Mouse (Mus musculus) Patski (cell line): Measurements from ENCODE around the gene Pygb. TPM values are rescaled to one million over a fixed set of nuclear protein-coding genes. Genes with fewer than 3 reads are reported as not detected.

Source experiments
- ATAC-seq: fragments of 100-300 bp; one replicate; pipeline ENCODE4 v1.8.0; 2021
- CTCF ChIA-PET: fragments of 350-600 bp; sonication (Branson Sonifier 250); formaldehyde crosslinking; loops from one replicate; lab custom pipeline; 2022; ENCODE audit warnings: inconsistent platforms; lab: Charles Lee
- POLR2A ChIA-PET: fragments of 350-600 bp; sonication (Branson Sonifier 250); formaldehyde crosslinking; loops from one replicate; lab custom pipeline; 2022; ENCODE audit warnings: antibody characterized with exemption, inconsistent platforms; lab: Charles Lee
- DNase-seq: peaks from one replicate; pipeline ENCODE4 v3.0.0-alpha.2; 2011; ENCODE audit warnings: low read depth, low spot score
- H3K27me3 ChIP-seq: fragments of 371-371 bp; one replicate; pipeline ENCODE4 v1.5.1; 2021
- CTCF ChIP-seq: fragments of 100-300 bp; IDR thresholded peaks from one replicate; pipeline ENCODE4 v1.5.1; 2021
- in situ Hi-C: fragments of 300-500 bp; cut with MboI; formaldehyde crosslinking; loops from 3 replicates; pipeline ENCODE4 v1.11.1; 2018; ENCODE audit warnings: low pct_unique_long_range_greater_than_20kb, mixed read lengths
- polyA plus RNA-seq: library from polyadenylated mRNA; unstranded; gene quantifications from one replicate; pipeline ENCODE4 v1.2.3, GENCODE M21; 2021

The Pygb gene
- polyA plus RNA-seq, 1 experiment from 2014 or later, result 66.6 TPM

- H3K27me3 ChIP-seq, result no peaks in the 10 kb centered on the region
- DNase-seq, result no peak
- ChIA-PET CTCF (interaction anchor here (1.0 to 2.7 kb wide), 3 partner anchors 13 to 191 kb away, joined by 3 to 6 read pairs (median 3); partner anchors contain the start of genes Cst7 and Entpd6), POLR2A (no interaction called here)
- no peak for TF ChIP-seq CTCF
- ATAC-seq, result no peak
- in situ Hi-C loops, result no loop called here
These were observed 25.1 kb upstream of the Pygb start for GRCm38 (mm10) chr2:150761476-150761875.

- ATAC-seq (no peak), DNase-seq (no peak)
- TF ChIP-seq CTCF, result no peak
- no peaks in the 10 kb centered on the region for H3K27me3 ChIP-seq
- ChIA-PET POLR2A (no interaction called here), CTCF (interaction anchor here (2.9 kb wide), 1 partner anchor 11 kb away, joined by 6 read pairs; no protein-coding TSS in a partner anchor)
- in situ Hi-C loops, result no loop called here
These were observed 20.9 kb upstream of the Pygb start for GRCm38 (mm10) chr2:150765619-150766018.

- POLR2A ChIA-PET, result interaction anchor here (0.7 kb wide), 1 partner anchor 16 kb away, joined by 10 read pairs; no protein-coding TSS in a partner anchor
- in situ Hi-C loops, result no loop called here
- H3K27me3 ChIP-seq, result no peaks in the 10 kb centered on the region
- CTCF ChIA-PET, result interaction anchor here (2.9 kb wide), 1 partner anchor 10 kb away, joined by 6 read pairs; no protein-coding TSS in a partner anchor
- DNase-seq (no peak), ATAC-seq (no peak)
- no peak for TF ChIP-seq CTCF
These were observed 20.3 kb upstream of the Pygb start for GRCm38 (mm10) chr2:150766083-150766862.

GRCm38 (mm10) chr2:150768678-150769077, 17.9 kb upstream of the Pygb start:
- no peak for TF ChIP-seq CTCF
- in situ Hi-C loops, result no loop called here
- ChIA-PET CTCF (no interaction called here), POLR2A (no interaction called here)
- DNase-seq (no peak), ATAC-seq (no peak)
- no peaks in the 10 kb centered on the region for H3K27me3 ChIP-seq

- in situ Hi-C loops, result no loop called here
- no peaks in the 10 kb centered on the region for H3K27me3 ChIP-seq
- no peak for TF ChIP-seq CTCF
- ChIA-PET CTCF (no interaction called here), POLR2A (no interaction called here)
- DNase-seq (no peak), ATAC-seq (peak; percentile 59)
These were observed 15.8 kb upstream of the Pygb start for GRCm38 (mm10) chr2:150770747-150771146.

GRCm38 (mm10) chr2:150771169-150771568, 15.4 kb upstream of the Pygb start:
- CTCF ChIA-PET, result no interaction called here

GRCm38 (mm10) chr2:150771996-150772395, 14.5 kb upstream of the Pygb start:
- ATAC-seq (no peak), DNase-seq (no peak)
- in situ Hi-C loops, result no loop called here
- ChIA-PET POLR2A (no interaction called here), CTCF (interaction anchor here (1.6 kb wide), 1 partner anchor 13 kb away, joined by 3 read pairs; no protein-coding TSS in a partner anchor)
- no peak for TF ChIP-seq CTCF
- no peaks in the 10 kb centered on the region for H3K27me3 ChIP-seq

More at GRCm38 (mm10) chr2:150771169-150771568, 15.4 kb upstream of the Pygb start:
- in situ Hi-C loops, result no loop called here
- ATAC-seq (no peak), DNase-seq (no peak)
- POLR2A ChIA-PET, result no interaction called here
- no peak for TF ChIP-seq CTCF
- H3K27me3 ChIP-seq, result no peaks in the 10 kb centered on the region

GRCm38 (mm10) chr2:150772466-150773119, 13.9 kb upstream of the Pygb start:
- in situ Hi-C loops, result no loop called here
- POLR2A ChIA-PET, result no interaction called here
- no peaks in the 10 kb centered on the region for H3K27me3 ChIP-seq
- no peak for ATAC-seq
- no peak for DNase-seq
- CTCF ChIA-PET, result interaction anchor here (1.6 kb wide), 1 partner anchor 12 kb away, joined by 3 read pairs; no protein-coding TSS in a partner anchor
- no peak for TF ChIP-seq CTCF

- no peak for DNase-seq
- in situ Hi-C loops, result loop anchor here (25.0 kb wide), 1 partner anchor 730 kb away; no protein-coding TSS in a partner anchor
- ATAC-seq, result no peak
- CTCF ChIA-PET, result no interaction called here
- H3K27me3 ChIP-seq, result no peaks in the 10 kb centered on the region
- POLR2A ChIA-PET, result no interaction called here
- TF ChIP-seq CTCF, result no peak
These were observed 3.7 kb upstream of the Pygb start for GRCm38 (mm10) chr2:150782801-150783200.

- peak; percentile 31 for ATAC-seq
- in situ Hi-C loops, result loop anchor here (25.0 kb wide), 1 partner anchor 725 kb away; no protein-coding TSS in a partner anchor
These were observed 768 bp downstream of the Pygb start for GRCm38 (mm10) chr2:150787234-150787771.

More at GRCm38 (mm10) chr2:150787234-150787771, 768 bp downstream of the Pygb start:
- no peaks in the 10 kb centered on the region for H3K27me3 ChIP-seq
- TF ChIP-seq CTCF, result no peak
- POLR2A ChIA-PET, result no interaction called here
- DNase-seq, result no peak
- CTCF ChIA-PET, result interaction anchor here (1.2 to 1.5 kb wide), 2 partner anchors 12 to 18 kb away, joined by 3 to 4 read pairs; no protein-coding TSS in a partner anchor
